Mouse (Mus musculus): ENCODE measurements around the gene Hoxb7. TPM values are rescaled to one million over a fixed set of nuclear protein-coding genes. Genes with fewer than 3 reads are reported as not detected.

Gene Hoxb7
- polyA plus RNA-seq, 1 experiment from 2014 or later, result 0.25 TPM

DNA sequence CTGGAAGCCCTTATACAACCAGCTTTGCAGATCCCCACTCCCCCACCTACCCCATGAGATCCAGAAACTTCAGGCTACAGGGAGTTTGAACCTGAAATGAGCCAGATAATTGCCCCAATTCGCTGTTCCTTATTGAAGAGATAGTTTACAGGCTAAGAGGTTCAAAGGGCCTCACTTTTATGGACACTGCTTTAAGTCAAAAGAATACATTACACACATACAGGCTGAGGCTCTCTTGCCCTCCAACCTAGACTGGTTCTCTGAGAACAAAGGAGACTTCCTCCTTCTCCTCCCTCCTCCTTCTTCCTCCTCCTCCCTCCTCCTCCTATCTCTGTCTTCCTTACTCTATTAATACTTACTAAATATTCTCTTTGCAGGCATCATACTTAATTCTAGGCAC lies 26.9 kb upstream of the Hoxb7 start:
- H3K9me3 ChIP-seq, result no peaks in the 10 kb centered on the region
- no peak overlapping the region for H3K9ac ChIP-seq
- 0% methylated on average over 1 of the region's 1 CpGs for WGBS
- peaks cover 100% of the 10 kb centered on the region for H3K27me3 ChIP-seq (replicated peaks)
- H3K36me3 ChIP-seq, result no peaks in the 10 kb centered on the region
- H3K4me2 ChIP-seq, result no peak overlapping the region
- H3K4me3 ChIP-seq, result no peak overlapping the region
- ATAC-seq (ENCODE audit: extremely low read depth, insufficient number of reproducible peaks, low FRiP score, low TSS enrichment), result no peak
- no peaks in the 10 kb centered on the region for H3K4me1 ChIP-seq
- H3K27ac ChIP-seq (replicated peaks), result no peak overlapping the region

DNA sequence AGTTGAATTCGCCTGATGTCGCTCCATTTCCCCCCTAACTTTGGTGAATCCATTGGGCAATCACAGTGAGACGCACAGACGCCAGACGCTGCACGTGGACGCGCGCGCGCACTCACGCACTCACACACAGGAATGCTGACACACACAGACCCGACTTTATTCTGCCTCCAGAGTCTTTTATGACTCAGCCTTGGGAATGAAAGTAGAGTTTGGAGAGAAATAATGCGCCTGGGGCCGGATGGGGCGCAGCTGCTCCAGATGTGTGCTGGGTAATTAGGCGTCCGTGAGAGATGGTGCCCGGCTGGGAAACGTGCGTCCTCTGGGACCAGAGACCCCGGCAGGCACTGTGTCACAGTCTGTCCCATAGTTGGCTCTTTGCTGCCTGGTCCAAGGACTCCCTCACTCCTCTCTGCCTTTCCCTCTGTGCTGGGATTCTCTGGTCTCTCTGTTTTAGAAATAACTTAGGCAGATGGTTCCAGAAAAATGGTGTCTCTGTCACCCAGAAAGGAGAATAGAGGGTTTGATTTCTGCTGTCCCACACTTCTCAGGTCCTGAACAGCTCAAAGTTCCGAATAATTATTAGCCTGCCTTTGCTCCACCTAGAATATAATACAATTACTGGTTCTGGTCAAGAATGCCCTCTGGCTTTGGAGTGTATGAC lies 26.0 kb upstream of the Hoxb7 start:
- Histone ChIP-seq H3K9ac (no peak overlapping the region), H3K36me3 (no peaks in the 10 kb centered on the region), H3K4me2 (no peak overlapping the region), H3K9me3 (no peaks in the 10 kb centered on the region), H3K4me1 (no peaks in the 10 kb centered on the region), H3K27ac (replicated peaks) (no peak overlapping the region), H3K4me3 (no peak overlapping the region), H3K27me3 (replicated peaks) (peaks cover 100% of the 10 kb centered on the region)
- ATAC-seq (ENCODE audit: extremely low read depth, insufficient number of reproducible peaks, low FRiP score, low TSS enrichment), result no peak
- 3% methylated on average over 23 of the region's 23 CpGs for WGBS

- Histone ChIP-seq H3K4me2 (no peak overlapping the region), H3K9me3 (no peaks in the 10 kb centered on the region), H3K4me1 (no peaks in the 10 kb centered on the region), H3K9ac (no peak overlapping the region), H3K27ac (replicated peaks) (no peak overlapping the region), H3K36me3 (no peaks in the 10 kb centered on the region), H3K4me3 (no peak overlapping the region), H3K27me3 (replicated peaks) (peaks cover 100% of the 10 kb centered on the region)
- 2% methylated on average over 24 of the region's 24 CpGs for WGBS
- ATAC-seq (ENCODE audit: extremely low read depth, insufficient number of reproducible peaks, low FRiP score, low TSS enrichment), result no peak
Measured at GRCm38 (mm10) chr11:96261323-96261890, 25.0 kb upstream of the Hoxb7 start.

GRCm38 (mm10) chr11:96262262-96262830 lies 24.1 kb upstream of the Hoxb7 start:
- H3K27ac ChIP-seq (replicated peaks), result no peak overlapping the region
- H3K9me3 ChIP-seq, result no peaks in the 10 kb centered on the region
- H3K4me2 ChIP-seq, result no peak overlapping the region
- no peak overlapping the region for H3K9ac ChIP-seq
- no peaks in the 10 kb centered on the region for H3K4me1 ChIP-seq
- 5% methylated on average over 6 of the region's 6 CpGs for WGBS
- no peak overlapping the region for H3K4me3 ChIP-seq
- no peaks in the 10 kb centered on the region for H3K36me3 ChIP-seq
- ATAC-seq (ENCODE audit: extremely low read depth, insufficient number of reproducible peaks, low FRiP score, low TSS enrichment), result no peak
- H3K27me3 ChIP-seq (replicated peaks), result peaks cover 100% of the 10 kb centered on the region

- 1% methylated on average over 33 of the region's 33 CpGs for whole genome bisulfite sequencing
- Histone ChIP-seq H3K9ac (no peak overlapping the region), H3K4me2 (no peak overlapping the region), H3K9me3 (no peaks in the 10 kb centered on the region), H3K27me3 (replicated peaks) (peaks cover 99% of the 10 kb centered on the region), H3K27ac (replicated peaks) (no peak overlapping the region), H3K4me3 (no peak overlapping the region), H3K4me1 (no peaks in the 10 kb centered on the region), H3K36me3 (no peaks in the 10 kb centered on the region)
- no peak for ATAC-seq (ENCODE audit: extremely low read depth, insufficient number of reproducible peaks, low FRiP score, low TSS enrichment)
Measured at GRCm38 (mm10) chr11:96263636-96264389, 22.6 kb upstream of the Hoxb7 start.

GRCm38 (mm10) chr11:96264390-96265020 lies 21.9 kb upstream of the Hoxb7 start:
- ATAC-seq (ENCODE audit: extremely low read depth, insufficient number of reproducible peaks, low FRiP score, low TSS enrichment), result no peak
- Histone ChIP-seq H3K4me1 (no peaks in the 10 kb centered on the region), H3K36me3 (no peaks in the 10 kb centered on the region), H3K27me3 (replicated peaks) (peaks cover 99% of the 10 kb centered on the region), H3K4me2 (no peak overlapping the region), H3K27ac (replicated peaks) (no peak overlapping the region), H3K4me3 (no peak overlapping the region), H3K9ac (no peak overlapping the region), H3K9me3 (no peaks in the 10 kb centered on the region)
- 11% methylated on average over 8 of the region's 8 CpGs for WGBS

- Histone ChIP-seq H3K27ac (replicated peaks) (no peak overlapping the region), H3K4me3 (no peak overlapping the region), H3K36me3 (no peaks in the 10 kb centered on the region), H3K9ac (no peak overlapping the region), H3K9me3 (no peaks in the 10 kb centered on the region), H3K27me3 (replicated peaks) (peaks cover 99% of the 10 kb centered on the region), H3K4me1 (peaks cover 3% of the 10 kb centered on the region; the same call in 1 of the 2 replicates), H3K4me2 (no peak overlapping the region)
- 2% methylated on average over 7 of the region's 7 CpGs for whole genome bisulfite sequencing
- no peak for ATAC-seq (ENCODE audit: extremely low read depth, insufficient number of reproducible peaks, low FRiP score, low TSS enrichment)
Measured at GRCm38 (mm10) chr11:96265954-96266353, 20.5 kb upstream of the Hoxb7 start.

GRCm38 (mm10) chr11:96267021-96267920 lies 19.2 kb upstream of the Hoxb7 start:
- peaks cover 99% of the 10 kb centered on the region for H3K27me3 ChIP-seq (replicated peaks)
- WGBS, result 17% methylated on average over 7 of the region's 7 CpGs
- peaks cover 16% of the 10 kb centered on the region for H3K4me1 ChIP-seq
- H3K36me3 ChIP-seq, result no peaks in the 10 kb centered on the region
- H3K4me3 ChIP-seq, result no peak overlapping the region
- H3K9ac ChIP-seq, result no peak overlapping the region
- no peaks in the 10 kb centered on the region for H3K9me3 ChIP-seq
- no peak for ATAC-seq (ENCODE audit: extremely low read depth, insufficient number of reproducible peaks, low FRiP score, low TSS enrichment)
- no peak overlapping the region for H3K27ac ChIP-seq (replicated peaks)
- no peak overlapping the region for H3K4me2 ChIP-seq

- Histone ChIP-seq H3K27ac (replicated peaks) (no peak overlapping the region), H3K9me3 (no peaks in the 10 kb centered on the region), H3K4me1 (peaks cover 19% of the 10 kb centered on the region), H3K9ac (no peak overlapping the region), H3K4me2 (no peak overlapping the region), H3K4me3 (no peak overlapping the region), H3K27me3 (replicated peaks) (peaks cover 99% of the 10 kb centered on the region), H3K36me3 (no peaks in the 10 kb centered on the region)
- 0% methylated on average over 1 of the region's 1 CpGs for WGBS
- no peak for ATAC-seq (ENCODE audit: extremely low read depth, insufficient number of reproducible peaks, low FRiP score, low TSS enrichment)
Measured at GRCm38 (mm10) chr11:96268031-96268745, 18.2 kb upstream of the Hoxb7 start.

- H3K4me1 ChIP-seq, result peaks cover 19% of the 10 kb centered on the region
- no peak overlapping the region for H3K9ac ChIP-seq
- H3K27me3 ChIP-seq (replicated peaks), result peaks cover 99% of the 10 kb centered on the region
- no peak overlapping the region for H3K27ac ChIP-seq (replicated peaks)
- WGBS, result under 1% methylated on average over 19 of the region's 19 CpGs
- no peaks in the 10 kb centered on the region for H3K36me3 ChIP-seq
- H3K9me3 ChIP-seq, result no peaks in the 10 kb centered on the region
- no peak overlapping the region for H3K4me3 ChIP-seq
- no peak for ATAC-seq (ENCODE audit: extremely low read depth, insufficient number of reproducible peaks, low FRiP score, low TSS enrichment)
- no peak overlapping the region for H3K4me2 ChIP-seq
Measured at GRCm38 (mm10) chr11:96269869-96270268, 16.6 kb upstream of the Hoxb7 start.
